Comparison of ENCODE assay signal across 15 mouse cellular contexts in genomic region chr5:134945266-134945959, GRCm38 (mm10). TPM values are rescaled to one million over a fixed set of nuclear protein-coding genes. Genes with fewer than 3 reads are reported as not detected.
A peak's percentile ranks its signal among the peaks of the same experiment; 100 is the strongest.
DNase-seq lines count a peak whose midpoint lies in the region; ATAC-seq and TF ChIP-seq lines count a peak whose summit lies in the region.
"Had no signal": no experiment of that assay in that cellular context is flagged by ENCODE, and none has a peak within 500 bp of the region (broad histone marks: within the 10 kb centered on the region; RNA-seq: fewer than 3 reads in every experiment).

No protein-coding gene starts in this region.

- H3K4me3 ChIP-seq in heart, embryonic 10.5 days: peak overlapping the region; percentile 48
- no peak overlapping the region for H3K4me3 ChIP-seq in heart, adult 2 months
- H3K4me3 ChIP-seq in liver, embryonic 11.5 days (ENCODE audit: low read depth, low read length): peak overlapping the region; percentile 0; the same call in 1 of the 2 replicates
- H3K4me3 ChIP-seq in liver, embryonic 12.5 days: no peak overlapping the region
- H3K4me3 ChIP-seq in embryonic facial prominence, embryonic 14.5 days (ENCODE audit: low read depth, low read length): peak overlapping the region; percentile 38
- no peak overlapping the region for H3K4me3 ChIP-seq in liver, postnatal 0 days (ENCODE audit: low read depth, low read length)

- H3K79me2 ChIP-seq in heart, adult 2 months (replicated peaks; ENCODE audit: control insufficient read depth, insufficient read depth, low read length): no peaks in the 10 kb centered on the region

- DNase-seq in heart, embryonic 10.5 days (ENCODE audit: low spot score): no peak
- DNase-seq in heart, adult 2 months: no peak
- no peak for DNase-seq in liver, embryonic 11.5 days (ENCODE audit: low spot score)
- DNase-seq in embryonic facial prominence, embryonic 14.5 days (ENCODE audit: low spot score): no peak
- no peak for DNase-seq in liver, postnatal 0 days
- no peak for DNase-seq in adrenal gland, postnatal 36 days
- no peak for DNase-seq in layer of hippocampus, adult 11-12 months (ENCODE audit: low spot score)
- DNase-seq: cerebellum, adult 18-20 months; left cerebral cortex, postnatal 4 days; right cerebral cortex, postnatal 25 days had no signal

- H3K9ac ChIP-seq in heart, adult 2 months (ENCODE audit: low read depth, low read length): no peak overlapping the region
- no peak overlapping the region for H3K9ac ChIP-seq in liver, embryonic 11.5 days (ENCODE audit: low read depth, low read length)
- H3K9ac ChIP-seq in liver, embryonic 12.5 days: no peak overlapping the region
- H3K9ac ChIP-seq in embryonic facial prominence, embryonic 14.5 days (ENCODE audit: low read depth, low read length): peak overlapping the region; percentile 58
- no peak overlapping the region; the same call in 1 of the 2 replicates for H3K9ac ChIP-seq in liver, postnatal 0 days (replicated peaks)
- H3K9ac ChIP-seq: midbrain, embryonic 13.5 days had no signal

- H3K27ac ChIP-seq in heart, embryonic 10.5 days: peak overlapping the region; percentile 68; the same call in 1 of the 2 replicates
- H3K27ac ChIP-seq in heart, adult 2 months: no peak overlapping the region
- H3K27ac ChIP-seq in liver, embryonic 11.5 days (ENCODE audit: low read depth, low read length): no peak overlapping the region
- H3K27ac ChIP-seq in liver, embryonic 12.5 days: no peak overlapping the region
- H3K27ac ChIP-seq in embryonic facial prominence, embryonic 14.5 days (replicated peaks; ENCODE audit: low read depth, low read length): peak overlapping the region; percentile 39; the same call in 1 of the 2 replicates
- H3K27ac ChIP-seq in liver, postnatal 0 days (ENCODE audit: low read depth): no peak overlapping the region
- H3K27ac ChIP-seq: midbrain, embryonic 13.5 days had no signal

- peaks cover 33% of the 10 kb centered on the region for H3K4me1 ChIP-seq in heart, embryonic 10.5 days
- H3K4me1 ChIP-seq in heart, adult 2 months (ENCODE audit: control insufficient read depth, insufficient read depth, low read length): no peaks in the 10 kb centered on the region
- peaks cover 5% of the 10 kb centered on the region for H3K4me1 ChIP-seq in liver, embryonic 11.5 days (replicated peaks; ENCODE audit: control insufficient read depth, insufficient read depth, low read length)
- H3K4me1 ChIP-seq in liver, embryonic 12.5 days: peaks cover 25% of the 10 kb centered on the region
- peaks cover 3% of the 10 kb centered on the region; the same call in 1 of the 2 replicates for H3K4me1 ChIP-seq in embryonic facial prominence, embryonic 14.5 days (ENCODE audit: control insufficient read depth, insufficient read depth, low read length)
- peaks cover 23% of the 10 kb centered on the region for H3K4me1 ChIP-seq in liver, postnatal 0 days (ENCODE audit: insufficient read depth)

- intact Hi-C loops in heart, adult 2 months (cut with DNase I): no loop called here

- ATAC-seq in liver, embryonic 11.5 days (replicated peaks; ENCODE audit: low FRiP score): no peak
- no peak for ATAC-seq in liver, embryonic 12.5 days
- ATAC-seq in embryonic facial prominence, embryonic 14.5 days (ENCODE audit: low read depth): no peak
- ATAC-seq in liver, postnatal 0 days: peak; percentile 68
- ATAC-seq: midbrain, embryonic 13.5 days had no signal

- TF ChIP-seq EP300 in heart, adult 2 months (IDR thresholded peaks at IDR 0.05; ENCODE audit: insufficient read depth, low read depth, low read length): no peak
- no peak for TF ChIP-seq EP300 in liver, postnatal 0 days (IDR thresholded peaks at IDR 0.05; ENCODE audit: low read depth)

- peaks cover 46% of the 10 kb centered on the region for H3K27me3 ChIP-seq in heart, embryonic 10.5 days (ENCODE audit: insufficient read depth, poor library complexity, severe bottlenecking)
- H3K27me3 ChIP-seq in heart, adult 2 months (ENCODE audit: control insufficient read depth, insufficient read depth, low read length): no peaks in the 10 kb centered on the region
- peaks cover 16% of the 10 kb centered on the region for H3K27me3 ChIP-seq in liver, embryonic 11.5 days (replicated peaks; ENCODE audit: control insufficient read depth, insufficient read depth, low read length)
- H3K27me3 ChIP-seq in liver, embryonic 12.5 days (replicated peaks): peaks cover 48% of the 10 kb centered on the region
- H3K27me3 ChIP-seq in embryonic facial prominence, embryonic 14.5 days (replicated peaks; ENCODE audit: control insufficient read depth, insufficient read depth, low read length): peaks cover 35% of the 10 kb centered on the region
- H3K27me3 ChIP-seq in liver, postnatal 0 days (ENCODE audit: insufficient read depth, low read length): no peaks in the 10 kb centered on the region

- TF ChIP-seq CTCF in heart, adult 2 months (IDR thresholded peaks at IDR 0.05): no peak
- TF ChIP-seq CTCF in liver, postnatal 0 days (IDR thresholded peaks at IDR 0.05; ENCODE audit: low read depth): no peak

- no peak overlapping the region for H3K4me2 ChIP-seq in liver, embryonic 11.5 days
- H3K4me2 ChIP-seq in liver, embryonic 12.5 days: no peak overlapping the region
- H3K4me2 ChIP-seq in embryonic facial prominence, embryonic 14.5 days (ENCODE audit: low read depth, low read length): peak overlapping the region; percentile 43
- H3K4me2 ChIP-seq in liver, postnatal 0 days (ENCODE audit: low read depth, low read length): peak overlapping the region; percentile 32; the same call in 1 of the 2 replicates

- whole genome bisulfite sequencing in heart, embryonic 10.5 days: 39% methylated on average over 18 of the region's 19 CpGs
- 72% methylated on average over 19 of the region's 19 CpGs for WGBS in heart, adult 2 months
- 55% methylated on average over 17 of the region's 19 CpGs for WGBS in liver, embryonic 11.5 days
- 54% methylated on average over 16 of the region's 19 CpGs for WGBS in liver, embryonic 12.5 days (ENCODE audit: insufficient replicate concordance)
- WGBS in embryonic facial prominence, embryonic 14.5 days: 46% methylated on average over 16 of the region's 19 CpGs
- 55% methylated on average over 17 of the region's 19 CpGs for WGBS in liver, postnatal 0 days (ENCODE audit: insufficient replicate concordance)

- TF ChIP-seq POLR2A in heart, adult 2 months (IDR thresholded peaks at IDR 0.05; ENCODE audit: insufficient read depth, low read depth, low read length): no peak

- H3K9me3 ChIP-seq in heart, embryonic 10.5 days: no peaks in the 10 kb centered on the region
- no peaks in the 10 kb centered on the region for H3K9me3 ChIP-seq in liver, embryonic 11.5 days (ENCODE audit: control insufficient read depth, low read length)
- no peaks in the 10 kb centered on the region for H3K9me3 ChIP-seq in liver, embryonic 12.5 days (replicated peaks)
- H3K9me3 ChIP-seq in embryonic facial prominence, embryonic 14.5 days (ENCODE audit: control insufficient read depth, low read length): no peaks in the 10 kb centered on the region
- H3K9me3 ChIP-seq in liver, postnatal 0 days (ENCODE audit: low read length): no peaks in the 10 kb centered on the region
- H3K9me3 ChIP-seq: midbrain, embryonic 13.5 days had no signal

- H3K36me3 ChIP-seq in heart, embryonic 10.5 days: no peaks in the 10 kb centered on the region
- H3K36me3 ChIP-seq in heart, adult 2 months (ENCODE audit: control insufficient read depth, insufficient read depth, low read length): no peaks in the 10 kb centered on the region
- H3K36me3 ChIP-seq in liver, embryonic 11.5 days (ENCODE audit: control insufficient read depth, insufficient read depth, low read length): no peaks in the 10 kb centered on the region
- no peaks in the 10 kb centered on the region for H3K36me3 ChIP-seq in liver, embryonic 12.5 days
- no peaks in the 10 kb centered on the region for H3K36me3 ChIP-seq in embryonic facial prominence, embryonic 14.5 days (ENCODE audit: control insufficient read depth, insufficient read depth, low read length)
- no peaks in the 10 kb centered on the region for H3K36me3 ChIP-seq in liver, postnatal 0 days (replicated peaks; ENCODE audit: insufficient read depth, low read length)
- H3K36me3 ChIP-seq: midbrain, embryonic 13.5 days had no signal

RNA-seq across cellular contexts. Expression of gene Cldn4, which starts 1.3 kb away (rescaled TPM):
- 2.8 and 6.9 TPM in 2 replicates for polyA plus RNA-seq in heart, embryonic 10.5 days (2016; fragmentation: Nextera tagmentation; extraction: Ambion mirVana)
- not detected for total RNA-seq in heart, adult 2 months (2021)
- polyA plus RNA-seq in heart, adult 2 months (2012; rRNA removed): 0.68 TPM in 1 of 2 replicates, not detected in the other
- 3.1 and 3.7 TPM in 2 replicates for polyA plus RNA-seq in liver, embryonic 11.5 days (2014; fragmentation: Nextera tagmentation; extraction: Ambion mirVana)
- 0.28 and 0.49 TPM in 2 replicates for polyA plus RNA-seq in liver, embryonic 12.5 days (2016; fragmentation: Nextera tagmentation; extraction: Ambion mirVana)
- 27.0 and 30.6 TPM in 2 replicates for polyA plus RNA-seq in embryonic facial prominence, embryonic 14.5 days (2014; fragmentation: Nextera tagmentation; extraction: Ambion mirVana)
- polyA plus RNA-seq in liver, postnatal 0 days (2015; fragmentation: Nextera tagmentation; extraction: Ambion mirVana): 0.13 and 0.32 TPM in 2 replicates
- not detected for total RNA-seq in adrenal gland, postnatal 36 days (2021)
- polyA plus RNA-seq: midbrain, embryonic 13.5 days; neural tube, embryonic 14.5 days had no signal

RNA-seq across cellular contexts. Expression of gene Mettl27, which starts 13.2 kb away (rescaled TPM):
- 8.8 and 12.1 TPM in 2 replicates for polyA plus RNA-seq in heart, embryonic 10.5 days (2016; fragmentation: Nextera tagmentation; extraction: Ambion mirVana)
- 1 to 10 TPM; 4.1 to 6.7 TPM for total RNA-seq in heart, adult 2 months (2021)
- polyA plus RNA-seq in heart, adult 2 months (2012; rRNA removed): 2.8 TPM in 2 replicates
- 9.1 and 11.4 TPM in 2 replicates for polyA plus RNA-seq in liver, embryonic 11.5 days (2014; fragmentation: Nextera tagmentation; extraction: Ambion mirVana)
- polyA plus RNA-seq in liver, embryonic 12.5 days (2016; fragmentation: Nextera tagmentation; extraction: Ambion mirVana): 8.5 and 9.8 TPM in 2 replicates
- 10.6 and 18.2 TPM in 2 replicates for polyA plus RNA-seq in embryonic facial prominence, embryonic 14.5 days (2014; fragmentation: Nextera tagmentation; extraction: Ambion mirVana)
- polyA plus RNA-seq in liver, postnatal 0 days (2015; fragmentation: Nextera tagmentation; extraction: Ambion mirVana): 17.3 and 21.7 TPM in 2 replicates
- total RNA-seq in adrenal gland, postnatal 36 days (2021): 10 to 100 TPM; 18.5 to 29.9 TPM

RNA-seq across cellular contexts. Expression of gene Cldn13, which starts 30.1 kb away (rescaled TPM):
- 6.1 and 8.5 TPM in 2 replicates for polyA plus RNA-seq in heart, embryonic 10.5 days (2016; fragmentation: Nextera tagmentation; extraction: Ambion mirVana)
- not detected for total RNA-seq in heart, adult 2 months (2021)
- polyA plus RNA-seq in heart, adult 2 months (2012; rRNA removed): 0.10 TPM in 1 of 2 replicates, not detected in the other
- 115 and 120 TPM in 2 replicates for polyA plus RNA-seq in liver, embryonic 11.5 days (2014; fragmentation: Nextera tagmentation; extraction: Ambion mirVana)
- polyA plus RNA-seq in liver, embryonic 12.5 days (2016; fragmentation: Nextera tagmentation; extraction: Ambion mirVana): 208 TPM in 2 replicates
- 0.15 and 0.20 TPM in 2 replicates for polyA plus RNA-seq in embryonic facial prominence, embryonic 14.5 days (2014; fragmentation: Nextera tagmentation; extraction: Ambion mirVana)
- 138 and 152 TPM in 2 replicates for polyA plus RNA-seq in liver, postnatal 0 days (2015; fragmentation: Nextera tagmentation; extraction: Ambion mirVana)
- total RNA-seq in adrenal gland, postnatal 36 days (2021): not detected
- total RNA-seq: left cerebral cortex, postnatal 4 days had no signal

RNA-seq across cellular contexts. Expression of gene Tmem270, which starts 38.9 kb away (rescaled TPM):
- not detected in 2 replicates for polyA plus RNA-seq in heart, embryonic 10.5 days (2016; fragmentation: Nextera tagmentation; extraction: Ambion mirVana)
- not detected for total RNA-seq in heart, adult 2 months (2021)
- polyA plus RNA-seq in heart, adult 2 months (2012; rRNA removed): not detected in 2 replicates
- polyA plus RNA-seq in liver, embryonic 11.5 days (2014; fragmentation: Nextera tagmentation; extraction: Ambion mirVana): not detected in 2 replicates
- polyA plus RNA-seq in liver, embryonic 12.5 days (2016; fragmentation: Nextera tagmentation; extraction: Ambion mirVana): not detected in 2 replicates
- not detected in 2 replicates for polyA plus RNA-seq in embryonic facial prominence, embryonic 14.5 days (2014; fragmentation: Nextera tagmentation; extraction: Ambion mirVana)
- polyA plus RNA-seq in liver, postnatal 0 days (2015; fragmentation: Nextera tagmentation; extraction: Ambion mirVana): not detected in 2 replicates
- not detected for total RNA-seq in adrenal gland, postnatal 36 days (2021)
- total RNA-seq: adrenal gland, postnatal 4 days; left cerebral cortex, postnatal 4 days had no signal
- polyA plus RNA-seq: large intestine, adult 2 months; midbrain, embryonic 13.5 days; neural tube, embryonic 14.5 days had no signal

RNA-seq across cellular contexts. Expression of gene Cldn3, which starts 40.6 kb away (rescaled TPM):
- 2.7 and 10.2 TPM in 2 replicates for polyA plus RNA-seq in heart, embryonic 10.5 days (2016; fragmentation: Nextera tagmentation; extraction: Ambion mirVana)
- total RNA-seq in heart, adult 2 months (2021): under 1 TPM in 1 of 2 experiments, not detected in 1; 0.26 TPM
- 0.12 and 6.8 TPM in 2 replicates for polyA plus RNA-seq in heart, adult 2 months (2012; rRNA removed)
- polyA plus RNA-seq in liver, embryonic 11.5 days (2014; fragmentation: Nextera tagmentation; extraction: Ambion mirVana): 2.0 and 2.2 TPM in 2 replicates
- 0.55 and 0.57 TPM in 2 replicates for polyA plus RNA-seq in liver, embryonic 12.5 days (2016; fragmentation: Nextera tagmentation; extraction: Ambion mirVana)
- 23.2 and 27.8 TPM in 2 replicates for polyA plus RNA-seq in embryonic facial prominence, embryonic 14.5 days (2014; fragmentation: Nextera tagmentation; extraction: Ambion mirVana)
- 65.0 and 73.7 TPM in 2 replicates for polyA plus RNA-seq in liver, postnatal 0 days (2015; fragmentation: Nextera tagmentation; extraction: Ambion mirVana)
- total RNA-seq in adrenal gland, postnatal 36 days (2021): under 1 TPM in 1 of 2 experiments, not detected in 1; 0.43 TPM

Comparison
In these comparisons a context has a peak if more than half of its experiments do, and no peak if none do; other contexts are left out.
1. H3K27ac ChIP-seq: peak in heart, embryonic 10.5 days (single experiment) and embryonic facial prominence, embryonic 14.5 days (single experiment); none in heart, adult 2 months (single experiment), liver, embryonic 11.5 days (single experiment), liver, embryonic 12.5 days (single experiment) and liver, postnatal 0 days (single experiment).
2. H3K4me3 ChIP-seq: peak in heart, embryonic 10.5 days (single experiment), liver, embryonic 11.5 days (single experiment) and embryonic facial prominence, embryonic 14.5 days (single experiment); none in heart, adult 2 months (single experiment), liver, embryonic 12.5 days (single experiment) and liver, postnatal 0 days (single experiment).
3. H3K4me2 ChIP-seq: peak in embryonic facial prominence, embryonic 14.5 days (single experiment) and liver, postnatal 0 days (single experiment); none in liver, embryonic 11.5 days (single experiment) and liver, embryonic 12.5 days (single experiment).
4. RNA of gene Cldn13, which starts 30.1 kb away (polyA plus RNA-seq): 208 TPM in liver, embryonic 12.5 days, 138 to 152 TPM in liver, postnatal 0 days and 115 to 120 TPM in liver, embryonic 11.5 days; 6.1 to 8.5 TPM in heart, embryonic 10.5 days, 0.15 to 0.20 TPM in embryonic facial prominence, embryonic 14.5 days and 0.10 TPM in heart, adult 2 months; every median in the first group is over 10 times any median in the second.